Mouse (Mus musculus) liver, embryonic 14.5 days (tissue): ENCODE measurements around the gene D330045A20Rik.

ENCODE experiments used
- CTCF ChIP-seq: IDR thresholded peaks from 2 replicates; pipeline ENCODE4 v1.5.1; 2016; ENCODE audit warnings: antibody characterized with exemption, low read depth, control low read depth
- EP300 ChIP-seq: IDR thresholded peaks from 2 replicates; pipeline ENCODE4 v1.6.1; 2016; ENCODE audit warnings: antibody characterized with exemption, low read depth

DNA sequence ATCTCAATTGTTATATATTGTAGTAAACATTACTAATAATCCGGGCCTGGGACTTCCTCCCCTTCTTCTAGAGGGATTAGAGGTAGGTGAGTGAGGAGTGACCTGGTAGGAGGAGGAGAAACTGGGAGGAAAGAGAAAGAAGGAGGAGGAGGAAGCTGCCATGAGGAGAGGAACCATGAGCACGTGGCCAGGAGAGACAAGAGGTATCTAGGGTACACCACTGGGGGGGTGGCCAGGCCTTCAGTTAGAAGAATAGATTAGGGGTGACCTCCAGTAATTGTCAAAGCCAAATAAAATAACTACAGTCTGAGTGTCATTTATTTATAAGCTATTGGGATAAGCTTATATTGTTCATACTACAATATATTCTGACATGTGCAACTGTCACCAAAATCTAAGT, 45.0 kb upstream of the D330045A20Rik start:
- TF ChIP-seq CTCF (no peak), EP300 (no peak)
